Mouse (Mus musculus): Measurements from ENCODE around the gene Cspg4. TPM values are rescaled to one million over a fixed set of nuclear protein-coding genes. Genes with fewer than 3 reads are reported as not detected.

Gene Cspg4
- 19.4 and 24.7 TPM in 2 replicates for total RNA-seq (2014; rRNA removed)
- 5.1 and 7.5 TPM in 2 replicates for polyA plus RNA-seq (2015; fragmentation: Nextera tagmentation; extraction: Ambion mirVana)

- H3K27me3 ChIP-seq (ENCODE audit: insufficient read depth, low read length): no peaks in the 10 kb centered on the region
- H3K9me3 ChIP-seq (ENCODE audit: low read length): no peaks in the 10 kb centered on the region
- peak within 1 kb of the TSS; percentile 40 for H3K4me2 ChIP-seq (ENCODE audit: low read depth)
- 3% methylated on average over 24 of the region's 24 CpGs for WGBS
- DNase-seq (no peak), ATAC-seq (no peak)
- H3K9ac ChIP-seq: no peak within 1 kb of the TSS
- 0 out of 2 replicates have a peak, but pooled peaks cover 3% of the 10 kb centered on the region for H3K4me1 ChIP-seq (ENCODE audit: insufficient read depth)
- TF ChIP-seq CTCF (IDR thresholded peaks at IDR 0.05; ENCODE audit: low read depth): no peak
- no peaks in the 10 kb centered on the region for H3K36me3 ChIP-seq (ENCODE audit: insufficient read depth)
- H3K4me3 ChIP-seq (ENCODE audit: low read depth, low read length): peak within 1 kb of the TSS; percentile 20
- H3K27ac ChIP-seq (ENCODE audit: low read depth, low read length): no peak within 1 kb of the TSS; the same call in 1 of the 2 replicates
Measured at GRCm38 (mm10) chr9:56864832-56865231, at the start of gene Cspg4. Cspg4 (plus strand) TSS chr9:56865033.

GRCm38 (mm10) chr9:56824900-56825299 lies 39.9 kb upstream of the Cspg4 start:
- WGBS: 2% methylated on average over 3 of the region's 3 CpGs
- TF ChIP-seq CTCF (IDR thresholded peaks at IDR 0.05; ENCODE audit: low read depth): peak; percentile 73
- H3K36me3 ChIP-seq (ENCODE audit: insufficient read depth): no peaks in the 10 kb centered on the region
- no peak overlapping the region for H3K9ac ChIP-seq
- peak overlapping the region; percentile 47; the same call in 1 of the 2 replicates for H3K4me2 ChIP-seq (ENCODE audit: low read depth)
- DNase-seq (peak; percentile 74), ATAC-seq (peak; percentile 82)
- no peak overlapping the region for H3K4me3 ChIP-seq (ENCODE audit: low read depth, low read length)
- no peaks in the 10 kb centered on the region for H3K27me3 ChIP-seq (ENCODE audit: insufficient read depth, low read length)
- H3K27ac ChIP-seq (ENCODE audit: low read depth, low read length): no peak overlapping the region
- no peaks in the 10 kb centered on the region for H3K9me3 ChIP-seq (ENCODE audit: low read length)
- H3K4me1 ChIP-seq (ENCODE audit: insufficient read depth): 0 out of 2 replicates have a peak, but pooled peaks cover under 1% of the 10 kb centered on the region

GRCm38 (mm10) chr9:56825476-56826213 lies 39.2 kb upstream of the Cspg4 start:
- H3K4me1 ChIP-seq (ENCODE audit: insufficient read depth): 0 out of 2 replicates have a peak, but pooled peaks cover 6% of the 10 kb centered on the region
- WGBS: 18% methylated on average over 21 of the region's 21 CpGs
- DNase-seq: no peak

GRCm38 (mm10) chr9:56828146-56828545 lies 36.7 kb upstream of the Cspg4 start:
- Histone ChIP-seq H3K4me1 (ENCODE audit: insufficient read depth) (0 out of 2 replicates have a peak, but pooled peaks cover 6% of the 10 kb centered on the region), H3K4me3 (ENCODE audit: low read depth, low read length) (no peak overlapping the region), H3K36me3 (ENCODE audit: insufficient read depth) (no peaks in the 10 kb centered on the region), H3K27me3 (ENCODE audit: insufficient read depth, low read length) (no peaks in the 10 kb centered on the region), H3K9me3 (ENCODE audit: low read length) (no peaks in the 10 kb centered on the region), H3K27ac (ENCODE audit: low read depth, low read length) (no peak overlapping the region), H3K4me2 (ENCODE audit: low read depth) (no peak overlapping the region), H3K9ac (no peak overlapping the region)
- TF ChIP-seq CTCF (IDR thresholded peaks at IDR 0.05; ENCODE audit: low read depth): no peak
- WGBS: 23% methylated on average over 9 of the region's 9 CpGs
- ATAC-seq (no peak), DNase-seq (no peak)

More at GRCm38 (mm10) chr9:56825476-56826213, 39.2 kb upstream of the Cspg4 start:
- peak overlapping the region; percentile 47 for H3K4me2 ChIP-seq (ENCODE audit: low read depth)
- H3K36me3 ChIP-seq (ENCODE audit: insufficient read depth): no peaks in the 10 kb centered on the region
- no peaks in the 10 kb centered on the region for H3K9me3 ChIP-seq (ENCODE audit: low read length)
- no peak for TF ChIP-seq CTCF (IDR thresholded peaks at IDR 0.05; ENCODE audit: low read depth)
- no peaks in the 10 kb centered on the region for H3K27me3 ChIP-seq (ENCODE audit: insufficient read depth, low read length)
- H3K9ac ChIP-seq: peak overlapping the region; percentile 19; the same call in 1 of the 2 replicates
- ATAC-seq: 0 out of 2 replicates have a peak, but pooled peaks have one; percentile 45
- H3K4me3 ChIP-seq (ENCODE audit: low read depth, low read length): 0 out of 2 replicates have a peak overlapping the region, but pooled peaks have one; percentile 12
- H3K27ac ChIP-seq (ENCODE audit: low read depth, low read length): no peak overlapping the region

GRCm38 (mm10) chr9:56828841-56829240 lies 36.0 kb upstream of the Cspg4 start:
- no peak overlapping the region for H3K4me2 ChIP-seq (ENCODE audit: low read depth)
- no peaks in the 10 kb centered on the region for H3K36me3 ChIP-seq (ENCODE audit: insufficient read depth)
- ATAC-seq (no peak), DNase-seq (no peak)
- no peak overlapping the region for H3K27ac ChIP-seq (ENCODE audit: low read depth, low read length)
- H3K4me3 ChIP-seq (ENCODE audit: low read depth, low read length): no peak overlapping the region
- no peak for TF ChIP-seq CTCF (IDR thresholded peaks at IDR 0.05; ENCODE audit: low read depth)
- H3K4me1 ChIP-seq (ENCODE audit: insufficient read depth): 0 out of 2 replicates have a peak, but pooled peaks cover 6% of the 10 kb centered on the region
- H3K9me3 ChIP-seq (ENCODE audit: low read length): no peaks in the 10 kb centered on the region
- H3K9ac ChIP-seq: no peak overlapping the region
- WGBS: 87% methylated on average over 6 of the region's 6 CpGs
- H3K27me3 ChIP-seq (ENCODE audit: insufficient read depth, low read length): no peaks in the 10 kb centered on the region

GRCm38 (mm10) chr9:56830162-56830561 lies 34.7 kb upstream of the Cspg4 start:
- no peaks in the 10 kb centered on the region for H3K36me3 ChIP-seq (ENCODE audit: insufficient read depth)
- WGBS: 18% methylated on average over 4 of the region's 4 CpGs
- TF ChIP-seq CTCF (IDR thresholded peaks at IDR 0.05; ENCODE audit: low read depth): no peak
- H3K4me1 ChIP-seq (ENCODE audit: insufficient read depth): 0 out of 2 replicates have a peak, but pooled peaks cover 6% of the 10 kb centered on the region
- H3K9me3 ChIP-seq (ENCODE audit: low read length): no peaks in the 10 kb centered on the region
- H3K4me3 ChIP-seq (ENCODE audit: low read depth, low read length): no peak overlapping the region
- H3K27ac ChIP-seq (ENCODE audit: low read depth, low read length): no peak overlapping the region
- DNase-seq (peak; percentile 75), ATAC-seq (peak; percentile 54; the same call in 1 of the 2 replicates)
- no peaks in the 10 kb centered on the region for H3K27me3 ChIP-seq (ENCODE audit: insufficient read depth, low read length)
- no peak overlapping the region for H3K4me2 ChIP-seq (ENCODE audit: low read depth)
- H3K9ac ChIP-seq: no peak overlapping the region

- Histone ChIP-seq H3K27ac (ENCODE audit: low read depth, low read length) (no peak overlapping the region), H3K4me3 (ENCODE audit: low read depth, low read length) (no peak overlapping the region), H3K27me3 (ENCODE audit: insufficient read depth, low read length) (no peaks in the 10 kb centered on the region), H3K4me1 (ENCODE audit: insufficient read depth) (0 out of 2 replicates have a peak, but pooled peaks cover 6% of the 10 kb centered on the region), H3K36me3 (ENCODE audit: insufficient read depth) (no peaks in the 10 kb centered on the region), H3K9ac (no peak overlapping the region), H3K4me2 (ENCODE audit: low read depth) (no peak overlapping the region), H3K9me3 (ENCODE audit: low read length) (no peaks in the 10 kb centered on the region)
- no peak for TF ChIP-seq CTCF (IDR thresholded peaks at IDR 0.05; ENCODE audit: low read depth)
- WGBS: 87% methylated on average over 3 of the region's 3 CpGs
- DNase-seq: no peak
- no peak for ATAC-seq
Measured at GRCm38 (mm10) chr9:56831904-56832303, 32.9 kb upstream of the Cspg4 start.

Measured in forebrain, postnatal 0 days (tissue).